Mouse (Mus musculus) frontal cortex, adult 2 months (tissue): ENCODE measurements around the gene Gldn. TPM values are rescaled to one million over a fixed set of nuclear protein-coding genes. Genes with fewer than 3 reads are reported as not detected.

ENCODE experiments used
- DNase-seq, 2 experiments: peaks; one replicate each; pipeline ENCODE4 v3.0.0; 2022; ENCODE audit warnings: low spot score in 1 of 2; ENCODE audit errors: extremely low spot score in 1 of 2
- polyA plus RNA-seq: library from polyadenylated mRNA; depleted of rRNA; stranded (reverse); fragments of >200 nt; gene quantifications from 2 replicates; pipeline ENCODE4 v1.2.3, GENCODE M21; 2012; rRNA removed

Gene Gldn
- 0.78 and 0.80 TPM in 2 replicates for polyA plus RNA-seq

GRCm38 (mm10) chr9:54286331-54286987, at the start of gene Gldn:
Gene Gldn, plus strand, starts transcription at chr9:54286486.
- DNase-seq: peak; percentile 2 to 5

- no peak for DNase-seq
Observed at GRCm38 (mm10) chr9:54244869-54245665, 41.2 kb upstream of the Gldn start.

GRCm38 (mm10) chr9:54264754-54265153, 21.5 kb upstream of the Gldn start:
- DNase-seq: no peak

GRCm38 (mm10) chr9:54268010-54268409, 18.3 kb upstream of the Gldn start, which contains the start of gene Cyp19a1:
Gene Cyp19a1, minus strand, starts transcription at chr9:54268110.
- DNase-seq: no peak

- DNase-seq: no peak
Observed at GRCm38 (mm10) chr9:54269987-54270386, 16.3 kb upstream of the Gldn start.

- no peak for DNase-seq
Observed at GRCm38 (mm10) chr9:54270889-54271288, 15.4 kb upstream of the Gldn start.

GRCm38 (mm10) chr9:54275283-54275682, 11.0 kb upstream of the Gldn start:
- DNase-seq: no peak

- DNase-seq: no peak
Observed at GRCm38 (mm10) chr9:54279046-54279589, 7.2 kb upstream of the Gldn start.

GRCm38 (mm10) chr9:54287804-54288203, 1.5 kb downstream of the Gldn start:
- no peak for DNase-seq

GRCm38 (mm10) chr9:54299389-54299788, 13.1 kb downstream of the Gldn start:
- no peak for DNase-seq

GRCm38 (mm10) chr9:54299792-54300191, 13.5 kb downstream of the Gldn start:
- no peak for DNase-seq

GRCm38 (mm10) chr9:54301255-54301654, 15.0 kb downstream of the Gldn start:
- peak; percentile 15 to 61 for DNase-seq

GRCm38 (mm10) chr9:54308209-54308608, 21.9 kb downstream of the Gldn start:
- no peak for DNase-seq

- no peak for DNase-seq
Observed at GRCm38 (mm10) chr9:54308751-54309358, 22.6 kb downstream of the Gldn start.

GRCm38 (mm10) chr9:54316363-54316762, 30.1 kb downstream of the Gldn start:
- no peak for DNase-seq

- DNase-seq: peak in 1 of 2 experiments; percentile 54
Observed at GRCm38 (mm10) chr9:54323456-54323855, 37.2 kb downstream of the Gldn start.

GRCm38 (mm10) chr9:54329201-54329600, 42.9 kb downstream of the Gldn start:
- DNase-seq: no peak

- DNase-seq: no peak
Observed at GRCm38 (mm10) chr9:54335582-54335981, 49.3 kb downstream of the Gldn start.

- peak; percentile 39 to 90 for DNase-seq
Observed at GRCm38 (mm10) chr9:54336532-54337144, 50.4 kb downstream of the Gldn start.

- no peak for DNase-seq
Observed at GRCm38 (mm10) chr9:54342026-54342425, 55.7 kb downstream of the Gldn start.

- DNase-seq: no peak
Observed at GRCm38 (mm10) chr9:54356756-54357155, 70.5 kb downstream of the Gldn start.
